Mouse (Mus musculus) forebrain, embryonic 15.5 days (tissue): ENCODE measurements at regions not wholly inside any gene's neighbourhood (a gene's known extent, or its start where the extent isn't known, plus 50 kb on each side); places are given as distances from the start of the nearest gene placed in this dataset.

Source experiments
- ATAC-seq: fragments of 200-750 bp; cut with Nextera tagmentation; replicated peaks from 2 replicates; pipeline ENCODE4 v1.8.0; 2017; ENCODE audit warnings: mild to moderate bottlenecking, moderate TSS enrichment, moderate library complexity
- H3K27ac ChIP-seq: fragments of 300-500 bp; sonication (generic); replicated peaks from 2 replicates; pipeline ENCODE4 v1.5.1; 2015; ENCODE audit warnings: mild to moderate bottlenecking, inconsistent platforms
- H3K27me3 ChIP-seq: fragments of 300-500 bp; sonication (generic); 2 replicates; pipeline ENCODE4 v1.6.1; 2015; ENCODE audit warnings: inconsistent platforms
- H3K36me3 ChIP-seq: fragments of 300-500 bp; sonication (generic); 2 replicates; pipeline ENCODE4 v1.6.1; 2015; ENCODE audit warnings: mild to moderate bottlenecking, inconsistent platforms
- H3K4me1 ChIP-seq: fragments of 300-500 bp; sonication (generic); 2 replicates; pipeline ENCODE4 v1.6.1; 2015; ENCODE audit warnings: inconsistent platforms
- H3K4me2 ChIP-seq: fragments of 300-500 bp; sonication (generic); replicated peaks from 2 replicates; pipeline ENCODE4 v1.6.1; 2015; ENCODE audit warnings: mild to moderate bottlenecking, inconsistent platforms
- H3K4me3 ChIP-seq: fragments of 300-500 bp; sonication (generic); 2 replicates; pipeline ENCODE4 v1.5.1; 2015; ENCODE audit warnings: mild to moderate bottlenecking, inconsistent platforms
- H3K9ac ChIP-seq: fragments of 300-500 bp; sonication (generic); replicated peaks from 2 replicates; pipeline ENCODE4 v1.6.1; 2015; ENCODE audit warnings: mild to moderate bottlenecking, inconsistent platforms
- H3K9me3 ChIP-seq: fragments of 300-500 bp; sonication (generic); 2 replicates; pipeline ENCODE4 v1.6.1; 2016; ENCODE audit warnings: inconsistent platforms
- WGBS: fragments of 180-500 bp; shearing (Covaris S2); methylation state at CpG from one replicate; pipeline ENCODE4 v1.1.7; 2015; ENCODE audit warnings: mixed read lengths; 5-methylcytosine and 5-hydroxymethylcytosine counted together

DNA sequence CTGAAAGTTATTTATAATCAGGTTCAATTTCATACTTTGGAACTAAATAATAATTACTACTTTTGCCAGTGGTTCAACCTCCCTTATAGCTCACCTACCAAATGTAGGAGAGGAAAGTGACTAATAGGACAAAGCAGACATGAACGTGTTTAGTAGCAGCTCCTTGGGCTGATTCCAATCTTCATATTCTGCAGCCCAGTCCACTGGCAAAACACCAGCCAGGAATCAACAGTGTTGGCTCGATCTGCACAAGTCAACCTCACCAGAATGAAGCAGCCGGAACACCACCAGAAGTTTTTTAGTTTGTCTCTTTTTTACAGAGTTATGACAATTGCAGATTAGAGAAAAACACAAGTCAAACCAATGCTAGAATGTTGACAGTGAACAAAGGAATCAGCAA is 717.0 kb downstream of the Pcdh17 start:
- ATAC-seq, result no peak
- no peak overlapping the region for H3K9ac ChIP-seq
- WGBS, result 73% methylated on average over 3 of the region's 3 CpGs

DNA sequence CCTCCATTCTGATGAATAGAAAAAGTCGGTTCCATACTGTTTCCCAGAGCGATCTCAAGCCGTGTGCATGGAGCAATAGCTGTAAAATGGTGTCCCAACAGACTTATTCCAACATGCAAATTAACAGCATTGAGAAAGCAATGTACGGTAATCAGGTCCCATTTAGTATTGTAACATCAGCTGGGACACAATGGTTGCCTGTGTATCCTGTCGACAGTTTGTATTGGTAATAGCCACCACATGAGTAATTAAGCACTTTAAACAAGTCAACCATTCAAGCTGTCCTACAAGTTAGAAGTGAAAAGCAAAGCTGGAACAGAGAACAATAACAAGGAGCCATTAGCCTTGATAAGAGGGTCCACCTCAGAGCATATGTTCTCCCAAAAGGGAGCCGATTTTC is 743.4 kb downstream of the Pcdh17 start:
- Histone ChIP-seq H3K36me3 (no peaks in the 10 kb centered on the region), H3K27ac (no peak overlapping the region), H3K4me3 (no peak overlapping the region), H3K9me3 (no peaks in the 10 kb centered on the region), H3K4me1 (0 out of 2 replicates have a peak, but pooled peaks cover 4% of the 10 kb centered on the region), H3K9ac (no peak overlapping the region), H3K27me3 (no peaks in the 10 kb centered on the region), H3K4me2 (no peak overlapping the region)
- 39% methylated on average over 6 of the region's 6 CpGs for WGBS
- ATAC-seq, result peak; percentile 46; the same call in 1 of the 2 replicates

More for the DNA sequence above, 717.0 kb downstream of the Pcdh17 start:
- H3K9me3 ChIP-seq, result no peaks in the 10 kb centered on the region
- no peaks in the 10 kb centered on the region for H3K36me3 ChIP-seq
- H3K27me3 ChIP-seq, result no peaks in the 10 kb centered on the region
- H3K4me2 ChIP-seq, result no peak overlapping the region
- H3K27ac ChIP-seq, result no peak overlapping the region
- no peaks in the 10 kb centered on the region for H3K4me1 ChIP-seq
- H3K4me3 ChIP-seq, result no peak overlapping the region

DNA sequence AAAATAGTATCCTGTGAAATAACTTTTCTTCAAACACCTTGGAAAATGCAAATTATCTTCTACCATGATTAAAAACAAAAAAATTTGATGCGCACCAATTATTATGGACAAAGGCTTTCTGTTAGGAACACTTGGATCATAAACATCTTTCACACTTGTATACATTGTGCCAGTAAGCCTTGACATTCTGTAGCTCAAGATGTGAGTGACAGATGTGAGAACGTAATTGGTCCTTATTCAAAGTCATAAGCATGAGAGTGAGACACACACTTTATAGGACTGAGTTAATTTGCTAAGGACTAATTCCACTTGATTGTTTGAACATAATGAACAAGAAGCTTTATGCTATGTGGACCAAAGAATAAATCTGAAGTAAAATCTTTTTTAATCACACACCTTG is 760.7 kb downstream of the Pcdh17 start:
- Histone ChIP-seq H3K9me3 (no peaks in the 10 kb centered on the region), H3K27me3 (no peaks in the 10 kb centered on the region), H3K36me3 (no peaks in the 10 kb centered on the region), H3K27ac (no peak overlapping the region), H3K4me1 (no peaks in the 10 kb centered on the region), H3K4me2 (no peak overlapping the region), H3K4me3 (no peak overlapping the region), H3K9ac (no peak overlapping the region)
- peak; percentile 81 for ATAC-seq
- WGBS, result 34% methylated on average over 2 of the region's 2 CpGs

DNA sequence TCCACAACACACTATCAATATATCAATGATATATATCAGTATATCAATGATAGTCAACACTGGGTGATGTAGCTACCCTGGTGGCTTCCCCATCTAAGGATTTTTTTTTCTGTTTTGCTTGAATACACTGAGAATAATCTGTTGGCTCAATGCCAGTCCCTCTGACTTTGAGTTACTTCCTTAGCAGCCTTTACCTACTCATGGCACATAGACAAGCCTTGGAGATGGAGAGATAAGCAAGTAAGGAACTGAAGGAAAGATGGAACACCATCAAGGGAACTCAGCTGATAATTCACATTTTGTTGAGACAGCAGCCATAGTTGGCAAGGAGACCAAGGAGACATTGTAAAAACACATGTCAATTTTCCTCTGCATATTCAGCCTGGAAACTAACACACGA is 765.0 kb downstream of the Pcdh17 start:
- H3K36me3 ChIP-seq, result no peaks in the 10 kb centered on the region
- no peak overlapping the region for H3K4me2 ChIP-seq
- 81% methylated on average over 1 of the region's 1 CpGs for whole genome bisulfite sequencing
- no peaks in the 10 kb centered on the region for H3K9me3 ChIP-seq
- H3K4me1 ChIP-seq, result no peaks in the 10 kb centered on the region
- no peak overlapping the region for H3K27ac ChIP-seq
- no peak overlapping the region for H3K4me3 ChIP-seq
- no peak for ATAC-seq
- no peak overlapping the region for H3K9ac ChIP-seq
- H3K27me3 ChIP-seq, result no peaks in the 10 kb centered on the region

GRCm38 (mm10) chr14:85215026-85215425 is 771.7 kb downstream of the Pcdh17 start:
- no peak overlapping the region for H3K4me3 ChIP-seq
- no peak overlapping the region for H3K4me2 ChIP-seq
- H3K27me3 ChIP-seq, result no peaks in the 10 kb centered on the region
- no peaks in the 10 kb centered on the region for H3K9me3 ChIP-seq
- no peak overlapping the region for H3K27ac ChIP-seq
- no peak for ATAC-seq
- no peaks in the 10 kb centered on the region for H3K4me1 ChIP-seq
- H3K9ac ChIP-seq, result no peak overlapping the region
- H3K36me3 ChIP-seq, result no peaks in the 10 kb centered on the region
- 19% methylated on average over 3 of the region's 3 CpGs for WGBS
